Mouse (Mus musculus) liver, embryonic 16.5 days (tissue): Measurements from ENCODE around the gene Adcy5. TPM values are rescaled to one million over a fixed set of nuclear protein-coding genes. Genes with fewer than 3 reads are reported as not detected.

Experiments
- ATAC-seq: fragments of 200-750 bp; cut with Nextera tagmentation; 2 replicates; pipeline ENCODE4 v1.8.0; 2017; ENCODE audit warnings: low read depth, mild to moderate bottlenecking, moderate number of reproducible peaks, moderate library complexity
- H3K27ac ChIP-seq: fragments of 300-500 bp; sonication (generic); 2 replicates; pipeline ENCODE4 v1.5.1; 2014; ENCODE audit warnings: mild to moderate bottlenecking, low read length
- H3K27me3 ChIP-seq: fragments of 300-500 bp; sonication (generic); 2 replicates; pipeline ENCODE4 v1.6.1; 2014; ENCODE audit warnings: low read depth, low read length, mixed read lengths; ENCODE audit not compliant: control insufficient read depth, insufficient read depth
- H3K36me3 ChIP-seq: fragments of 300-500 bp; sonication (generic); 2 replicates; pipeline ENCODE4 v1.6.1; 2014; ENCODE audit warnings: mild to moderate bottlenecking; ENCODE audit not compliant: control insufficient read depth, insufficient read depth
- H3K4me1 ChIP-seq: fragments of 300-500 bp; sonication (generic); 2 replicates; pipeline ENCODE4 v1.6.1; 2014; ENCODE audit warnings: low read depth, low read length, mixed read lengths; ENCODE audit not compliant: control insufficient read depth
- H3K4me2 ChIP-seq: fragments of 300-500 bp; sonication (generic); 2 replicates; pipeline ENCODE4 v1.6.1; 2014; ENCODE audit warnings: low read depth, low read length, mixed read lengths
- H3K4me3 ChIP-seq: fragments of 300-500 bp; sonication (generic); 2 replicates; pipeline ENCODE4 v1.5.1; 2014; ENCODE audit warnings: low read depth, mild to moderate bottlenecking, low read length
- H3K9ac ChIP-seq: fragments of 300-500 bp; sonication (generic); 2 replicates; pipeline ENCODE4 v1.6.1; 2014; ENCODE audit warnings: low read depth, low read length
- H3K9me3 ChIP-seq: fragments of 300-500 bp; sonication (generic); replicated peaks from 2 replicates; pipeline ENCODE4 v1.6.1; 2016; ENCODE audit warnings: low read length; ENCODE audit not compliant: control insufficient read depth
- WGBS: fragments of 180-500 bp; shearing (Covaris S2); extraction: QIAGEN DNeasy Blood & Tissue Kit; methylation state at CpG from one replicate; pipeline ENCODE4 v1.1.7; 2014; ENCODE audit not compliant: insufficient replicate concordance; 5-methylcytosine and 5-hydroxymethylcytosine counted together
- polyA plus RNA-seq: library from polyadenylated mRNA; unstranded; fragments of >200 nt; fragmentation: Nextera tagmentation; extraction: Ambion mirVana; gene quantifications from 2 replicates; pipeline ENCODE4 v1.2.1, GENCODE M21; 2015

The Adcy5 gene
- polyA plus RNA-seq, result 0.18 and 0.22 TPM in 2 replicates

- 0 out of 2 replicates have a peak, but pooled peaks have one; percentile 21 for ATAC-seq
- Histone ChIP-seq H3K4me1 (peaks cover 3% of the 10 kb centered on the region; the same call in 1 of the 2 replicates), H3K27me3 (peaks cover 60% of the 10 kb centered on the region), H3K4me2 (peak within 1 kb of the TSS; percentile 66), H3K9me3 (no peaks in the 10 kb centered on the region), H3K36me3 (no peaks in the 10 kb centered on the region), H3K9ac (no peak within 1 kb of the TSS), H3K4me3 (peak within 1 kb of the TSS; percentile 55), H3K27ac (no peak within 1 kb of the TSS; the same call in 1 of the 2 replicates)
- WGBS, result under 1% methylated on average over 62 of the region's 104 CpGs
Observed at GRCm38 (mm10) chr16:35154641-35155390, at the start of gene Adcy5. Gene Adcy5 (plus strand): TSS chr16:35154877.

- no peaks in the 10 kb centered on the region; the same call in 1 of the 2 replicates for H3K36me3 ChIP-seq
- H3K27me3 ChIP-seq, result no peaks in the 10 kb centered on the region
- no peak overlapping the region for H3K4me3 ChIP-seq
- no peak overlapping the region for H3K4me2 ChIP-seq
- H3K9me3 ChIP-seq, result no peaks in the 10 kb centered on the region
- WGBS, result 69% methylated on average over 6 of the region's 6 CpGs
- ATAC-seq, result no peak
- no peak overlapping the region for H3K27ac ChIP-seq
- H3K4me1 ChIP-seq, result no peaks in the 10 kb centered on the region
- no peak overlapping the region for H3K9ac ChIP-seq
Observed at GRCm38 (mm10) chr16:35107985-35108384, 46.7 kb upstream of the Adcy5 start.

GRCm38 (mm10) chr16:35109156-35109555 lies 45.5 kb upstream of the Adcy5 start:
- Histone ChIP-seq H3K4me2 (no peak overlapping the region), H3K9ac (no peak overlapping the region), H3K4me1 (no peaks in the 10 kb centered on the region), H3K27ac (no peak overlapping the region), H3K4me3 (no peak overlapping the region), H3K36me3 (no peaks in the 10 kb centered on the region; the same call in 1 of the 2 replicates), H3K27me3 (no peaks in the 10 kb centered on the region), H3K9me3 (no peaks in the 10 kb centered on the region)
- ATAC-seq, result no peak
- WGBS, result 70% methylated on average over 8 of the region's 8 CpGs

GRCm38 (mm10) chr16:35109656-35110291 lies 44.9 kb upstream of the Adcy5 start:
- Histone ChIP-seq H3K27ac (no peak overlapping the region), H3K4me1 (no peaks in the 10 kb centered on the region), H3K9ac (no peak overlapping the region), H3K4me3 (no peak overlapping the region), H3K27me3 (no peaks in the 10 kb centered on the region), H3K4me2 (no peak overlapping the region), H3K9me3 (no peaks in the 10 kb centered on the region), H3K36me3 (no peaks in the 10 kb centered on the region; the same call in 1 of the 2 replicates)
- 70% methylated on average over 7 of the region's 7 CpGs for WGBS
- no peak for ATAC-seq

- Histone ChIP-seq H3K36me3 (no peaks in the 10 kb centered on the region; the same call in 1 of the 2 replicates), H3K4me3 (no peak overlapping the region), H3K4me1 (no peaks in the 10 kb centered on the region), H3K27me3 (no peaks in the 10 kb centered on the region), H3K4me2 (no peak overlapping the region), H3K9ac (no peak overlapping the region), H3K9me3 (no peaks in the 10 kb centered on the region), H3K27ac (no peak overlapping the region)
- no peak; the same call in 1 of the 2 replicates for ATAC-seq
- WGBS, result 39% methylated on average over 10 of the region's 10 CpGs
Observed at GRCm38 (mm10) chr16:35110410-35111142, 44.1 kb upstream of the Adcy5 start.

- Histone ChIP-seq H3K27me3 (no peaks in the 10 kb centered on the region), H3K36me3 (no peaks in the 10 kb centered on the region; the same call in 1 of the 2 replicates), H3K9me3 (no peaks in the 10 kb centered on the region), H3K4me3 (no peak overlapping the region), H3K27ac (no peak overlapping the region), H3K4me2 (no peak overlapping the region), H3K4me1 (no peaks in the 10 kb centered on the region), H3K9ac (no peak overlapping the region)
- no peak for ATAC-seq
- 59% methylated on average over 8 of the region's 8 CpGs for WGBS
Observed at GRCm38 (mm10) chr16:35111143-35111620, 43.5 kb upstream of the Adcy5 start.

- H3K4me2 ChIP-seq, result no peak overlapping the region
- ATAC-seq, result no peak
- H3K9me3 ChIP-seq, result no peaks in the 10 kb centered on the region
- no peak overlapping the region for H3K27ac ChIP-seq
- no peaks in the 10 kb centered on the region for H3K27me3 ChIP-seq
- H3K36me3 ChIP-seq, result no peaks in the 10 kb centered on the region; the same call in 1 of the 2 replicates
- H3K9ac ChIP-seq, result no peak overlapping the region
- H3K4me1 ChIP-seq, result no peaks in the 10 kb centered on the region
- WGBS, result 67% methylated on average over 5 of the region's 5 CpGs
- H3K4me3 ChIP-seq, result no peak overlapping the region
Observed at GRCm38 (mm10) chr16:35113496-35113895, 41.2 kb upstream of the Adcy5 start.

GRCm38 (mm10) chr16:35116328-35116956 lies 38.2 kb upstream of the Adcy5 start:
- H3K9ac ChIP-seq, result no peak overlapping the region
- 0 out of 2 replicates have a peak, but pooled peaks cover 2% of the 10 kb centered on the region for H3K9me3 ChIP-seq
- H3K27ac ChIP-seq, result no peak overlapping the region
- H3K4me3 ChIP-seq, result no peak overlapping the region
- ATAC-seq, result no peak
- 57% methylated on average over 7 of the region's 7 CpGs for WGBS
- H3K27me3 ChIP-seq, result no peaks in the 10 kb centered on the region
- H3K4me1 ChIP-seq, result no peaks in the 10 kb centered on the region
- H3K36me3 ChIP-seq, result no peaks in the 10 kb centered on the region
- H3K4me2 ChIP-seq, result no peak overlapping the region
